In genomic region chr15:99725341-99726155, GRCm38 (mm10) we compare ENCODE assay signal across 8 mouse cellular contexts. TPM values are rescaled to one million over a fixed set of nuclear protein-coding genes. Genes with fewer than 3 reads are reported as not detected.
A peak's percentile ranks its signal among the peaks of the same experiment; 100 is the strongest.
DNase-seq lines count a peak whose midpoint lies in the region; ATAC-seq lines count a peak whose summit lies in the region.

TSS of gene Cox14 (plus strand) at chr15:99725618.

- H3K79me2 ChIP-seq in macrophage (ENCODE audit: inconsistent target) = peaks cover 32% of the 10 kb centered on the region

- no peaks in the 10 kb centered on the region for H3K27me3 ChIP-seq in hindbrain, embryonic 16.5 days (replicated peaks; ENCODE audit: control insufficient read depth, insufficient read depth, low read length)

- H3K27ac ChIP-seq in hindbrain, embryonic 16.5 days (ENCODE audit: low read depth, low read length) = peak within 1 kb of the TSS; percentile 90
- H3K27ac ChIP-seq in macrophage = peak within 1 kb of the TSS; percentile 92

- DNase-seq in WW6 (ENCODE audit: low read depth, low spot score) = peak; percentile 97
- peak; percentile 87 to 96 for DNase-seq in cerebellum, postnatal 4 days (ENCODE audit: low spot score in 2 of 2)
- peak; percentile 97 for DNase-seq in gastrocnemius, adult 18-20 months (ENCODE audit: low spot score)
- DNase-seq in left cerebral cortex, adult 18-20 months (ENCODE audit: low spot score in 2 of 2) = peak; percentile 90 to 93
- peak; percentile 97 for DNase-seq in right cerebral cortex, adult 18-20 months
- peak; percentile 65 for DNase-seq in urinary bladder, postnatal 10 days (ENCODE audit: low spot score)

- H3K4me2 ChIP-seq in hindbrain, embryonic 16.5 days (ENCODE audit: low read length) = peak within 1 kb of the TSS; percentile 71

- peaks cover 25% of the 10 kb centered on the region for H3K4me1 ChIP-seq in hindbrain, embryonic 16.5 days (ENCODE audit: control insufficient read depth, insufficient read depth, low read depth, low read length)

- H3K4me3 ChIP-seq in hindbrain, embryonic 16.5 days (ENCODE audit: low read length) = peak within 1 kb of the TSS; percentile 94
- peak within 1 kb of the TSS; percentile 75 for H3K4me3 ChIP-seq in macrophage (ENCODE audit: inconsistent target)

- H3K9me3 ChIP-seq in hindbrain, embryonic 16.5 days (ENCODE audit: control insufficient read depth, low read length) = no peaks in the 10 kb centered on the region

- peaks cover 10% of the 10 kb centered on the region; the same call in 1 of the 2 replicates for H3K36me3 ChIP-seq in hindbrain, embryonic 16.5 days (ENCODE audit: control insufficient read depth, insufficient read depth, low read length)
- H3K36me3 ChIP-seq in macrophage (ENCODE audit: inconsistent target) = peaks cover 20% of the 10 kb centered on the region

- WGBS in hindbrain, embryonic 16.5 days = under 1% methylated on average over 66 of the region's 68 CpGs
- under 1% methylated on average over 67 of the region's 68 CpGs for WGBS in macrophage (ENCODE audit: missing documents)

- peak; percentile 96 for ATAC-seq in hindbrain, embryonic 16.5 days

- H3K9ac ChIP-seq in hindbrain, embryonic 16.5 days (ENCODE audit: low read depth, low read length) = peak within 1 kb of the TSS; percentile 95

RNA-seq across cellular contexts. Expression of gene Cox14, which starts in this region (rescaled TPM):
- total RNA-seq in gastrocnemius, adult 18-20 months (2021) = 100 to 1,000 TPM; 139 to 156 TPM
- polyA plus RNA-seq in hindbrain, embryonic 16.5 days (2015; fragmentation: Nextera tagmentation; extraction: Ambion mirVana) = 175 and 191 TPM in 2 replicates
- total RNA-seq in left cerebral cortex, adult 18-20 months (2021) = 100 to 1,000 TPM; 126 TPM
- 10 to 100 TPM in 15 of 26 experiments, 1 to 10 TPM in 11; 2.7 to 27.5 (median 11.6) TPM for total RNA-seq in macrophage (2018; cell fraction: chromatin; rRNA removed)
- 100 to 1,000 TPM in 1 of 26 experiments, 10 to 100 TPM in 25; 64.4 to 103 (median 83.6) TPM for total RNA-seq in macrophage (2018; cell fraction: cytosol; rRNA removed)
- 10 to 100 TPM in 25 of 26 experiments, 1 to 10 TPM in 1; 6.7 to 53.7 (median 28.3) TPM for total RNA-seq in macrophage (2018; cell fraction: nucleus; rRNA removed)
- polyA plus RNA-seq in macrophage (2018) = 18.4 to 95.0 TPM (median 69.0 TPM) in 3 replicates

Comparison
In these comparisons a context has a peak if more than half of its experiments do, and no peak if none do; other contexts are left out.
1. Peak in every context shown above with its lines: DNase-seq, ATAC-seq, H3K4me3 ChIP-seq and H3K27ac ChIP-seq.